Mouse (Mus musculus) adrenal gland, adult 18-20 months (tissue): ENCODE measurements around the gene Rflnb. TPM values are rescaled to one million over a fixed set of nuclear protein-coding genes. Genes with fewer than 3 reads are reported as not detected.

Source experiments
- DNase-seq, 2 experiments: peaks; one replicate each; pipeline ENCODE4 v3.0.0; 2021 to 2022; ENCODE audit warnings: low spot score in 2 of 2
- total RNA-seq, 2 experiments: library from RNA; stranded (reverse); gene quantifications; 1 replicate in 1 of 2; 2 replicates in 1 of 2; pipeline ENCODE4 v1.2.3; 2021

The Rflnb gene
- total RNA-seq, 2 experiments from 2014 or later, result 14.2 to 27.1 TPM

GRCm38 (mm10) chr11:75992481-75992880 is 35.1 kb downstream of the Rflnb start:
- DNase-seq, result no peak

- no peak for DNase-seq
These were observed 35.7 kb downstream of the Rflnb start for GRCm38 (mm10) chr11:75991911-75992310.

GRCm38 (mm10) chr11:75990965-75991835 is 36.4 kb downstream of the Rflnb start:
- DNase-seq, result no peak

GRCm38 (mm10) chr11:75985948-75986347 is 41.6 kb downstream of the Rflnb start:
- no peak for DNase-seq

- no peak for DNase-seq
These were observed 43.0 kb downstream of the Rflnb start for GRCm38 (mm10) chr11:75984581-75984980.

GRCm38 (mm10) chr11:75983194-75983593 is 44.4 kb downstream of the Rflnb start:
- DNase-seq, result no peak

GRCm38 (mm10) chr11:75980413-75980812 is 47.2 kb downstream of the Rflnb start:
- DNase-seq, result no peak

- no peak for DNase-seq
These were observed 49.5 kb downstream of the Rflnb start for GRCm38 (mm10) chr11:75978051-75978450.

- DNase-seq, result no peak
These were observed 50.8 kb downstream of the Rflnb start for GRCm38 (mm10) chr11:75976748-75977147.

GRCm38 (mm10) chr11:75973988-75974387 is 53.6 kb downstream of the Rflnb start:
- DNase-seq, result no peak

GRCm38 (mm10) chr11:75972916-75973567 is 54.5 kb downstream of the Rflnb start:
- DNase-seq, result no peak

- no peak for DNase-seq
These were observed 55.4 kb downstream of the Rflnb start for GRCm38 (mm10) chr11:75972188-75972587.

GRCm38 (mm10) chr11:75970629-75971028 is 57.0 kb downstream of the Rflnb start:
- no peak for DNase-seq

Other genes with a start within 250 kb of the Rflnb start
- gene Doc2b, start 231.7 kb downstream of the Rflnb start, total RNA-seq, result 10 to 100 TPM; 11.7 to 12.1 TPM
- gene Rph3al, start 89.4 kb downstream of the Rflnb start, total RNA-seq, result 10 to 100 TPM; 15.0 to 17.0 TPM
- gene 1700016K19Rik, start 27.9 kb downstream of the Rflnb start, total RNA-seq, result not detected
- gene Vps53, start 151.9 kb upstream of the Rflnb start, total RNA-seq, result 10 to 100 TPM; 44.7 to 49.4 TPM
- 1 to 10 TPM; 3.9 to 5.8 TPM for gene Fam57a, start 151.9 kb upstream of the Rflnb start, total RNA-seq
- under 1 TPM in 1 of 2 experiments, not detected in 1; 0.60 TPM for gene Dbil5, start 189.8 kb upstream of the Rflnb start, total RNA-seq
- gene Gemin4, start 189.9 kb upstream of the Rflnb start, total RNA-seq, result 1 to 10 TPM; 5.1 to 8.9 TPM
- 10 to 100 TPM; 19.2 to 21.2 TPM for gene Mrm3, start 215.9 kb upstream of the Rflnb start, total RNA-seq
- 100 to 1,000 TPM in 1 of 2 experiments, 10 to 100 TPM in 1; 75.0 to 108 TPM for gene Glod4, start 215.9 kb upstream of the Rflnb start, total RNA-seq